ENCODE assay signal across 8 mouse cellular contexts in the genomic region with DNA sequence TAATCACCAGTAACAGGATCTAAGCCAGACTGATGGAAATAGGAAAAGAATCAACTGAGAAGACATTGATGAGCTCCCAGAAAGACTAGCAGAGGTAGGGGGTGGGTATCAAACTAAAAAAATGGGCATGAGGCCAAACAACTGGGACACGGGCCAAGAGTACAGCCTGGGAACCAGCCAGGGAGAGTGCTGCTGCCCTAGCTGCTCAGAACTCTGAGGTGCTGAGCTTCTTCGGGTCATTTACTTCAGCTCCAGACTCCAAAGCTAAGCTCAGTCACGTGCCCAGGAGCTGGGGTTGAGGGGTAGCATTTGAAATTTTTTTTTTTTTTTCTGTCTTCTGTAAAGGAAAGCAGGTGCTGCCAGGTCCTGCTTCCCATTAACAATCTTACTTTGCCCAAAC. TPM values are rescaled to one million over a fixed set of nuclear protein-coding genes. Genes with fewer than 3 reads are reported as not detected.
DNase-seq lines count a peak whose midpoint lies in the region; ATAC-seq and TF ChIP-seq lines count a peak whose summit lies in the region.

No protein-coding gene starts in this region.

- H3K27ac ChIP-seq in limb, embryonic 14.5 days (replicated peaks; ENCODE audit: low read depth, low read length): no peak overlapping the region
- H3K27ac ChIP-seq in limb, embryonic 10.5 days: no peak overlapping the region
- H3K27ac ChIP-seq in thymus, adult 2 months (ENCODE audit: control insufficient read depth, insufficient read depth, low read length): no peak overlapping the region

- no peaks in the 10 kb centered on the region for H3K36me3 ChIP-seq in limb, embryonic 14.5 days (ENCODE audit: control insufficient read depth, insufficient read depth, low read length)
- no peaks in the 10 kb centered on the region for H3K36me3 ChIP-seq in limb, embryonic 10.5 days
- no peaks in the 10 kb centered on the region for H3K36me3 ChIP-seq in thymus, adult 2 months (ENCODE audit: control insufficient read depth, insufficient read depth, low read length)

- TF ChIP-seq CTCF in thymus, adult 2 months (IDR thresholded peaks at IDR 0.05; ENCODE audit: borderline replicate concordance, control insufficient read depth, extremely low read depth, insufficient read depth, low read length, poor library complexity): no peak

- peak; percentile 77 to 92 for DNase-seq in adrenal gland, adult (ENCODE audit: inconsistent age in 2 of 2, low spot score in 1 of 2)
- no peak for DNase-seq in adrenal gland, postnatal 4 days (ENCODE audit: low spot score in 2 of 2)
- peak; percentile 25 for DNase-seq in limb, embryonic 14.5 days (ENCODE audit: low spot score)
- DNase-seq in limb, embryonic 10.5 days (ENCODE audit: low spot score): no peak
- peak; percentile 13 for DNase-seq in brain, adult 2 months (ENCODE audit: low read depth, low spot score)
- DNase-seq in layer of hippocampus, postnatal 25 days (ENCODE audit: extremely low spot score in 1 of 2, low spot score in 1 of 2): peak; percentile 17 to 53
- no peak for DNase-seq in thymus, adult 2 months
- no peak for DNase-seq in natural killer cell, adult 2 months (ENCODE audit: low spot score in 2 of 2)

- H3K9me3 ChIP-seq in limb, embryonic 14.5 days (ENCODE audit: control insufficient read depth, low read length): peaks cover 16% of the 10 kb centered on the region
- H3K9me3 ChIP-seq in limb, embryonic 10.5 days (replicated peaks): peaks cover 7% of the 10 kb centered on the region; the same call in 1 of the 2 replicates

- no peak for ATAC-seq in limb, embryonic 14.5 days (ENCODE audit: low FRiP score, low read depth)

- H3K27me3 ChIP-seq in limb, embryonic 14.5 days (ENCODE audit: control insufficient read depth, insufficient read depth, low read length): no peaks in the 10 kb centered on the region
- H3K27me3 ChIP-seq in limb, embryonic 10.5 days (ENCODE audit: low read depth, poor library complexity, severe bottlenecking): no peaks in the 10 kb centered on the region
- H3K27me3 ChIP-seq in thymus, adult 2 months (ENCODE audit: control insufficient read depth, insufficient read depth, low read length): no peaks in the 10 kb centered on the region

- H3K4me3 ChIP-seq in limb, embryonic 14.5 days (replicated peaks; ENCODE audit: low read length): no peak overlapping the region
- no peak overlapping the region for H3K4me3 ChIP-seq in limb, embryonic 10.5 days
- H3K4me3 ChIP-seq in thymus, adult 2 months (ENCODE audit: control insufficient read depth, insufficient read depth, low read length): no peak overlapping the region

- no peak overlapping the region for H3K4me2 ChIP-seq in limb, embryonic 14.5 days (replicated peaks; ENCODE audit: low read depth, low read length, severe bottlenecking)

- WGBS in limb, embryonic 14.5 days: 46% methylated on average over 3 of the region's 3 CpGs
- WGBS in limb, embryonic 10.5 days: 66% methylated on average over 3 of the region's 3 CpGs
- 62% methylated on average over 3 of the region's 3 CpGs for WGBS in thymus, adult 2 months

- H3K4me1 ChIP-seq in limb, embryonic 14.5 days (ENCODE audit: control insufficient read depth, insufficient read depth, low read length): no peaks in the 10 kb centered on the region
- no peaks in the 10 kb centered on the region for H3K4me1 ChIP-seq in limb, embryonic 10.5 days
- no peaks in the 10 kb centered on the region for H3K4me1 ChIP-seq in thymus, adult 2 months (replicated peaks; ENCODE audit: control insufficient read depth, insufficient read depth, low read length)

- TF ChIP-seq POLR2A in limb, embryonic 14.5 days (IDR thresholded peaks at IDR 0.05; ENCODE audit: borderline replicate concordance, extremely low read depth, insufficient read depth, insufficient read length): no peak
- no peak for TF ChIP-seq POLR2A in thymus, adult 2 months (IDR thresholded peaks at IDR 0.05; ENCODE audit: control insufficient read depth, extremely low read depth, insufficient read depth, low read length, poor library complexity)

- no peak overlapping the region for H3K9ac ChIP-seq in limb, embryonic 14.5 days (ENCODE audit: low read depth, low read length, severe bottlenecking)

RNA-seq across cellular contexts. Expression of a gene that starts 10.1 kb away (rescaled TPM):
- total RNA-seq in adrenal gland, postnatal 4 days (2021): 10 to 100 TPM; 73.9 to 84.0 TPM
- polyA plus RNA-seq in limb, embryonic 14.5 days (2012; rRNA removed): 64.0 and 65.6 TPM in 2 replicates
- polyA plus RNA-seq in limb, embryonic 14.5 days (2014; fragmentation: Nextera tagmentation; extraction: Ambion mirVana): 47.7 and 57.5 TPM in 2 replicates
- polyA plus RNA-seq in limb, embryonic 10.5 days (2016; fragmentation: Nextera tagmentation; extraction: Ambion mirVana): 45.2 and 49.1 TPM in 2 replicates
- total RNA-seq in layer of hippocampus, postnatal 25 days (2021): 100 to 1,000 TPM in 1 of 2 experiments, 10 to 100 TPM in 1; 96.8 to 112 TPM
- polyA plus RNA-seq in thymus, adult 2 months (2012; rRNA removed): 47.2 and 47.3 TPM in 2 replicates

RNA-seq across cellular contexts. Expression of a gene that starts 52.5 kb away (rescaled TPM):
- 100 to 1,000 TPM; 201 to 207 TPM for total RNA-seq in adrenal gland, postnatal 4 days (2021)
- 2.3 TPM in 2 replicates for polyA plus RNA-seq in limb, embryonic 14.5 days (2012; rRNA removed)
- polyA plus RNA-seq in limb, embryonic 14.5 days (2014; fragmentation: Nextera tagmentation; extraction: Ambion mirVana): 2.2 and 2.5 TPM in 2 replicates
- polyA plus RNA-seq in limb, embryonic 10.5 days (2016; fragmentation: Nextera tagmentation; extraction: Ambion mirVana): 0.10 and 0.11 TPM in 2 replicates
- total RNA-seq in layer of hippocampus, postnatal 25 days (2021): 10 to 100 TPM; 16.3 to 17.2 TPM
- 2.5 and 2.7 TPM in 2 replicates for polyA plus RNA-seq in thymus, adult 2 months (2012; rRNA removed)

Comparison
In these comparisons a context has a peak if more than half of its experiments do, and no peak if none do; other contexts are left out.
1. DNase-seq: peak in adrenal gland, adult (2 of 2), limb, embryonic 14.5 days (single experiment), brain, adult 2 months (single experiment) and layer of hippocampus, postnatal 25 days (2 of 2); none in adrenal gland, postnatal 4 days (0 of 2), limb, embryonic 10.5 days (single experiment), thymus, adult 2 months (single experiment) and natural killer cell, adult 2 months (0 of 2).